Mouse (Mus musculus) ES-Bruce4 (cell line): Measurements from ENCODE around the gene Gm21961. TPM values are rescaled to one million over a fixed set of nuclear protein-coding genes. Genes with fewer than 3 reads are reported as not detected.
"Not testable (repeated sequence)": the region's sequence is repeated elsewhere in the genome, so short reads cannot be mapped to it uniquely, and the experiment has no call there.

Experiments used
- H3K27ac ChIP-seq: 2 replicates; pipeline ENCODE4 v1.5.1; 2012; ENCODE audit warnings: low read length, inconsistent platforms; ENCODE audit not compliant: insufficient read depth
- H3K27me3 ChIP-seq: 2 replicates; pipeline ENCODE4 v1.6.1; 2012; ENCODE audit warnings: mild to moderate bottlenecking, low read length, inconsistent platforms; ENCODE audit not compliant: control insufficient read depth, poor library complexity, insufficient read depth, severe bottlenecking
- H3K36me3 ChIP-seq: 2 replicates; pipeline ENCODE4 v1.6.1; 2012; ENCODE audit warnings: inconsistent platforms, mild to moderate bottlenecking, low read length, moderate library complexity; ENCODE audit not compliant: control insufficient read depth, poor library complexity, insufficient read depth, severe bottlenecking
- H3K4me1 ChIP-seq: one replicate; pipeline ENCODE4 v1.8.1; 2011; ENCODE audit warnings: low read length; ENCODE audit not compliant: control insufficient read depth, insufficient read depth
- H3K4me3 ChIP-seq: 2 replicates; pipeline ENCODE4 v1.5.1; 2011; ENCODE audit warnings: low read depth, mild to moderate bottlenecking, low read length
- H3K9ac ChIP-seq: 2 replicates; pipeline ENCODE4 v1.6.1; 2012; ENCODE audit warnings: low read depth, mild to moderate bottlenecking, inconsistent platforms; ENCODE audit not compliant: poor library complexity, severe bottlenecking
- H3K9me3 ChIP-seq: replicated peaks from 2 replicates; pipeline ENCODE4 v1.6.1; 2012; ENCODE audit warnings: mild to moderate bottlenecking, low read length, inconsistent platforms; ENCODE audit not compliant: control insufficient read depth, poor library complexity, insufficient read depth, severe bottlenecking
- CTCF ChIP-seq: IDR thresholded peaks from one replicate; pipeline ENCODE4 v1.8.1; 2011; ENCODE audit warnings: low read depth, low read length
- EP300 ChIP-seq: IDR thresholded peaks from 2 replicates; pipeline ENCODE4 v1.6.1; 2011; ENCODE audit warnings: low read depth, low read length; ENCODE audit not compliant: insufficient read depth
- POLR2A ChIP-seq: IDR thresholded peaks from one replicate; pipeline ENCODE4 v1.8.1; 2011; ENCODE audit warnings: low read length; ENCODE audit not compliant: insufficient read depth
- polyA plus RNA-seq: library from polyadenylated mRNA; stranded (reverse); fragments of >200 nt; gene quantifications from 2 replicates; pipeline ENCODE4 v1.2.4, GENCODE M21; 2011; ENCODE audit warnings: low read depth; ENCODE audit not compliant: missing spikeins, insufficient read depth, insufficient read length

Gene Gm21961
- polyA plus RNA-seq: not detected in 2 replicates

GRCm38 (mm10) chr15:65014804-65015203 lies at the start of gene Gm21961:
Gene Gm21961 (minus strand): TSS chr15:65014904.
- no peak within 1 kb of the TSS for H3K4me3 ChIP-seq
- H3K9ac ChIP-seq: no peak within 1 kb of the TSS
- TF ChIP-seq CTCF: no peak
- TF ChIP-seq EP300: no peak
- TF ChIP-seq POLR2A: no peak
- H3K27me3 ChIP-seq: no peaks in the 10 kb centered on the region; the same call in 1 of the 2 replicates
- H3K36me3 ChIP-seq: no peaks in the 10 kb centered on the region
- H3K9me3 ChIP-seq: no peaks in the 10 kb centered on the region
- no peaks in the 10 kb centered on the region for H3K4me1 ChIP-seq
- H3K27ac ChIP-seq: no peak within 1 kb of the TSS

- Histone ChIP-seq H3K27me3 (no peaks in the 10 kb centered on the region), H3K36me3 (no peaks in the 10 kb centered on the region), H3K27ac (no peak overlapping the region), H3K4me3 (no peak overlapping the region), H3K9ac (no peak overlapping the region), H3K9me3 (no peaks in the 10 kb centered on the region), H3K4me1 (no peaks in the 10 kb centered on the region)
- TF ChIP-seq POLR2A (no peak), EP300 (0 out of 2 replicates have a peak, but pooled peaks have one; percentile 24), CTCF (no peak)
Observed at GRCm38 (mm10) chr15:65041999-65042398, 27.3 kb upstream of the Gm21961 start.

- not testable (repeated sequence) for H3K27me3 ChIP-seq, H3K27ac ChIP-seq, H3K4me1 ChIP-seq, H3K9ac ChIP-seq, H3K36me3 ChIP-seq, H3K9me3 ChIP-seq, H3K4me3 ChIP-seq
Observed at GRCm38 (mm10) chr15:65039216-65039615, 24.5 kb upstream of the Gm21961 start.

- H3K27ac ChIP-seq: no peak overlapping the region
- no peaks in the 10 kb centered on the region; the same call in 1 of the 2 replicates for H3K27me3 ChIP-seq
- H3K9me3 ChIP-seq: no peaks in the 10 kb centered on the region
- H3K4me3 ChIP-seq: no peak overlapping the region
- H3K9ac ChIP-seq: no peak overlapping the region
- H3K4me1 ChIP-seq: no peaks in the 10 kb centered on the region
- TF ChIP-seq EP300 (no peak), CTCF (no peak), POLR2A (no peak)
- H3K36me3 ChIP-seq: no peaks in the 10 kb centered on the region
Observed at GRCm38 (mm10) chr15:65017971-65018370, 3.3 kb upstream of the Gm21961 start.

GRCm38 (mm10) chr15:65006177-65006576 lies 8.5 kb downstream of the Gm21961 start:
- Histone ChIP-seq H3K27ac (no peak overlapping the region), H3K27me3 (no peaks in the 10 kb centered on the region), H3K9me3 (no peaks in the 10 kb centered on the region), H3K4me3 (no peak overlapping the region), H3K36me3 (no peaks in the 10 kb centered on the region), H3K9ac (no peak overlapping the region), H3K4me1 (no peaks in the 10 kb centered on the region)
- TF ChIP-seq EP300 (no peak), CTCF (no peak), POLR2A (no peak)

- H3K9ac ChIP-seq: no peak overlapping the region
- no peaks in the 10 kb centered on the region for H3K36me3 ChIP-seq
- TF ChIP-seq CTCF (no peak), EP300 (no peak)
- H3K9me3 ChIP-seq: no peaks in the 10 kb centered on the region
- H3K27me3 ChIP-seq: no peaks in the 10 kb centered on the region
- no peak overlapping the region for H3K27ac ChIP-seq
- no peak overlapping the region for H3K4me3 ChIP-seq
- H3K4me1 ChIP-seq: no peaks in the 10 kb centered on the region
Observed at GRCm38 (mm10) chr15:64994498-64994897, 20.2 kb downstream of the Gm21961 start.
